Mouse (Mus musculus) heart, embryonic 13.5 days (tissue): ENCODE measurements around the gene Fam117b. TPM values are rescaled to one million over a fixed set of nuclear protein-coding genes. Genes with fewer than 3 reads are reported as not detected.
A peak's percentile ranks its signal among the peaks of the same experiment; 100 is the strongest.

Source experiments
- ATAC-seq: fragments of 200-750 bp; cut with Nextera tagmentation; 2 replicates; pipeline ENCODE4 v1.8.0; 2017; ENCODE audit warnings: moderate TSS enrichment; ENCODE audit not compliant: insufficient number of reproducible peaks, low FRiP score, low TSS enrichment; ENCODE audit errors: extremely low read depth
- H3K27ac ChIP-seq: fragments of 300-500 bp; sonication (generic); replicated peaks from 2 replicates; pipeline ENCODE4 v1.5.1; 2015; ENCODE audit warnings: moderate library complexity, mild to moderate bottlenecking, inconsistent platforms
- H3K27me3 ChIP-seq: fragments of 300-500 bp; sonication (generic); replicated peaks from 2 replicates; pipeline ENCODE4 v1.6.1; 2015; ENCODE audit warnings: mild to moderate bottlenecking, inconsistent platforms
- H3K36me3 ChIP-seq: fragments of 300-500 bp; sonication (generic); 2 replicates; pipeline ENCODE4 v1.6.1; 2015; ENCODE audit warnings: mild to moderate bottlenecking, inconsistent platforms
- H3K4me1 ChIP-seq: fragments of 300-500 bp; sonication (generic); 2 replicates; pipeline ENCODE4 v1.6.1; 2015; ENCODE audit warnings: inconsistent platforms
- H3K4me2 ChIP-seq: fragments of 300-500 bp; sonication (generic); 2 replicates; pipeline ENCODE4 v1.6.1; 2015; ENCODE audit warnings: inconsistent platforms, mild to moderate bottlenecking, moderate library complexity
- H3K4me3 ChIP-seq: fragments of 300-500 bp; sonication (generic); 2 replicates; pipeline ENCODE4 v1.5.1; 2015; ENCODE audit warnings: moderate library complexity, mild to moderate bottlenecking, inconsistent platforms
- H3K9ac ChIP-seq: fragments of 300-500 bp; sonication (generic); 2 replicates; pipeline ENCODE4 v1.6.1; 2015; ENCODE audit warnings: inconsistent platforms, mild to moderate bottlenecking, moderate library complexity
- H3K9me3 ChIP-seq: fragments of 300-500 bp; sonication (generic); 2 replicates; pipeline ENCODE4 v1.6.1; 2016; ENCODE audit warnings: inconsistent platforms
- WGBS: fragments of 180-500 bp; shearing (Covaris S2); methylation state at CpG from one replicate; pipeline ENCODE4 v1.1.7; 2015; ENCODE audit warnings: mixed read lengths; 5-methylcytosine and 5-hydroxymethylcytosine counted together
- polyA plus RNA-seq: library from polyadenylated mRNA; unstranded; fragments of >200 nt; fragmentation: Nextera tagmentation; extraction: Ambion mirVana; gene quantifications from 2 replicates; pipeline ENCODE4 v1.2.1, GENCODE M21; 2015

Gene Fam117b
- polyA plus RNA-seq, 1 experiment from 2014 or later: 3.4 TPM

- no peaks in the 10 kb centered on the region for H3K36me3 ChIP-seq
- H3K9me3 ChIP-seq: no peaks in the 10 kb centered on the region
- H3K4me2 ChIP-seq: no peak overlapping the region
- no peak overlapping the region for H3K9ac ChIP-seq
- peaks cover 47% of the 10 kb centered on the region for H3K4me1 ChIP-seq
- 64% methylated on average over 5 of the region's 5 CpGs for WGBS
- no peak for ATAC-seq
- H3K27ac ChIP-seq: no peak overlapping the region
- no peak overlapping the region for H3K4me3 ChIP-seq
- no peaks in the 10 kb centered on the region for H3K27me3 ChIP-seq
Observed at GRCm38 (mm10) chr1:59897147-59897798, 15.5 kb upstream of the Fam117b start.

- ATAC-seq: no peak
- Histone ChIP-seq H3K36me3 (no peaks in the 10 kb centered on the region), H3K4me2 (no peak overlapping the region), H3K4me1 (peaks cover 35% of the 10 kb centered on the region), H3K9me3 (no peaks in the 10 kb centered on the region), H3K9ac (no peak overlapping the region), H3K27me3 (no peaks in the 10 kb centered on the region), H3K27ac (peak overlapping the region; percentile 34; the same call in 1 of the 2 replicates), H3K4me3 (no peak overlapping the region)
- 21% methylated on average over 2 of the region's 2 CpGs for WGBS
Observed at GRCm38 (mm10) chr1:59899679-59900078, 13.1 kb upstream of the Fam117b start.

- Histone ChIP-seq H3K9me3 (no peaks in the 10 kb centered on the region), H3K27me3 (no peaks in the 10 kb centered on the region), H3K36me3 (no peaks in the 10 kb centered on the region), H3K4me3 (no peak overlapping the region), H3K4me1 (peaks cover 24% of the 10 kb centered on the region), H3K27ac (no peak overlapping the region), H3K4me2 (no peak overlapping the region), H3K9ac (no peak overlapping the region)
- 61% methylated on average over 5 of the region's 5 CpGs for WGBS
- no peak for ATAC-seq
Observed at GRCm38 (mm10) chr1:59901082-59901876, 11.5 kb upstream of the Fam117b start.

- no peak overlapping the region for H3K4me2 ChIP-seq
- H3K4me3 ChIP-seq: no peak overlapping the region
- 39% methylated on average over 3 of the region's 3 CpGs for WGBS
- H3K27me3 ChIP-seq: no peaks in the 10 kb centered on the region
- H3K4me1 ChIP-seq: peaks cover 23% of the 10 kb centered on the region
- H3K36me3 ChIP-seq: no peaks in the 10 kb centered on the region
- no peak overlapping the region for H3K27ac ChIP-seq
- ATAC-seq: no peak
- no peak overlapping the region for H3K9ac ChIP-seq
- no peaks in the 10 kb centered on the region for H3K9me3 ChIP-seq
Observed at GRCm38 (mm10) chr1:59902634-59903033, 10.2 kb upstream of the Fam117b start.

GRCm38 (mm10) chr1:59904630-59905295, 8.0 kb upstream of the Fam117b start:
- Histone ChIP-seq H3K4me2 (no peak overlapping the region), H3K9me3 (no peaks in the 10 kb centered on the region), H3K9ac (no peak overlapping the region), H3K4me3 (no peak overlapping the region), H3K27me3 (no peaks in the 10 kb centered on the region), H3K27ac (no peak overlapping the region), H3K36me3 (no peaks in the 10 kb centered on the region), H3K4me1 (peaks cover 8% of the 10 kb centered on the region)
- no peak for ATAC-seq
- 88% methylated on average over 6 of the region's 6 CpGs for WGBS

- H3K4me3 ChIP-seq: no peak overlapping the region
- 56% methylated on average over 2 of the region's 2 CpGs for WGBS
- H3K9ac ChIP-seq: no peak overlapping the region
- no peak for ATAC-seq
- no peaks in the 10 kb centered on the region for H3K36me3 ChIP-seq
- H3K27ac ChIP-seq: no peak overlapping the region
- 0 out of 2 replicates have a peak, but pooled peaks cover 4% of the 10 kb centered on the region for H3K4me1 ChIP-seq
- H3K9me3 ChIP-seq: no peaks in the 10 kb centered on the region
- no peaks in the 10 kb centered on the region for H3K27me3 ChIP-seq
- H3K4me2 ChIP-seq: no peak overlapping the region
Observed at GRCm38 (mm10) chr1:59905916-59906315, 6.9 kb upstream of the Fam117b start.

- Histone ChIP-seq H3K4me1 (0 out of 2 replicates have a peak, but pooled peaks cover 4% of the 10 kb centered on the region), H3K9me3 (no peaks in the 10 kb centered on the region), H3K27me3 (no peaks in the 10 kb centered on the region), H3K4me3 (no peak overlapping the region), H3K9ac (no peak overlapping the region), H3K4me2 (no peak overlapping the region), H3K36me3 (no peaks in the 10 kb centered on the region), H3K27ac (no peak overlapping the region)
- 82% methylated on average over 13 of the region's 13 CpGs for WGBS
- no peak for ATAC-seq
Observed at GRCm38 (mm10) chr1:59906819-59907521, 5.8 kb upstream of the Fam117b start.

GRCm38 (mm10) chr1:59907700-59908099, 5.1 kb upstream of the Fam117b start:
- H3K27ac ChIP-seq: no peak overlapping the region
- no peaks in the 10 kb centered on the region for H3K36me3 ChIP-seq
- H3K4me2 ChIP-seq: no peak overlapping the region
- H3K27me3 ChIP-seq: no peaks in the 10 kb centered on the region
- WGBS: 22% methylated on average over 2 of the region's 2 CpGs
- no peak for ATAC-seq
- H3K4me3 ChIP-seq: no peak overlapping the region
- no peaks in the 10 kb centered on the region for H3K9me3 ChIP-seq
- 0 out of 2 replicates have a peak, but pooled peaks cover 4% of the 10 kb centered on the region for H3K4me1 ChIP-seq
- H3K9ac ChIP-seq: no peak overlapping the region

GRCm38 (mm10) chr1:59910941-59911340, 1.9 kb upstream of the Fam117b start:
- H3K36me3 ChIP-seq: no peaks in the 10 kb centered on the region
- ATAC-seq: no peak
- H3K9me3 ChIP-seq: no peaks in the 10 kb centered on the region
- H3K4me3 ChIP-seq: no peak overlapping the region
- 75% methylated on average over 1 of the region's 1 CpGs for WGBS
- H3K27ac ChIP-seq: no peak overlapping the region
- H3K9ac ChIP-seq: no peak overlapping the region
- no peaks in the 10 kb centered on the region for H3K27me3 ChIP-seq
- H3K4me1 ChIP-seq: peaks cover 22% of the 10 kb centered on the region
- H3K4me2 ChIP-seq: no peak overlapping the region

- H3K27ac ChIP-seq: peak overlapping the region; percentile 92
- H3K4me3 ChIP-seq: peak overlapping the region; percentile 99
- H3K27me3 ChIP-seq: no peaks in the 10 kb centered on the region
- H3K9ac ChIP-seq: peak overlapping the region; percentile 96
- H3K4me1 ChIP-seq: peaks cover 32% of the 10 kb centered on the region
- WGBS: under 1% methylated on average over 70 of the region's 98 CpGs
- H3K36me3 ChIP-seq: no peaks in the 10 kb centered on the region
- peak; percentile 59 for ATAC-seq
- no peaks in the 10 kb centered on the region for H3K9me3 ChIP-seq
- peak overlapping the region; percentile 79 for H3K4me2 ChIP-seq
Observed at GRCm38 (mm10) chr1:59913195-59913868, 526 bp downstream of the Fam117b start.
